Mouse (Mus musculus) embryonic facial prominence, embryonic 13.5 days (tissue): Measurements from ENCODE around the gene Bag5. TPM values are rescaled to one million over a fixed set of nuclear protein-coding genes. Genes with fewer than 3 reads are reported as not detected.

ENCODE experiments used
- ATAC-seq: fragments of 200-750 bp; cut with Nextera tagmentation; 2 replicates; pipeline ENCODE4 v1.8.0; 2017; ENCODE audit warnings: low read depth; ENCODE audit not compliant: insufficient number of reproducible peaks, insufficient read depth, low FRiP score, low TSS enrichment
- H3K27ac ChIP-seq: fragments of 300-500 bp; sonication (generic); 2 replicates; pipeline ENCODE4 v1.5.1; 2015; ENCODE audit warnings: moderate library complexity, mild to moderate bottlenecking, inconsistent platforms
- H3K27me3 ChIP-seq: fragments of 300-500 bp; sonication (generic); 2 replicates; pipeline ENCODE4 v1.6.1; 2015; ENCODE audit warnings: mild to moderate bottlenecking, inconsistent platforms
- H3K36me3 ChIP-seq: fragments of 300-500 bp; sonication (generic); 2 replicates; pipeline ENCODE4 v1.6.1; 2015; ENCODE audit warnings: mild to moderate bottlenecking, inconsistent platforms
- H3K4me1 ChIP-seq: fragments of 300-500 bp; sonication (generic); 2 replicates; pipeline ENCODE4 v1.6.1; 2015; ENCODE audit warnings: inconsistent platforms
- H3K4me2 ChIP-seq: fragments of 300-500 bp; sonication (generic); 2 replicates; pipeline ENCODE4 v1.6.1; 2015; ENCODE audit warnings: moderate library complexity, mild to moderate bottlenecking, inconsistent platforms
- H3K4me3 ChIP-seq: fragments of 300-500 bp; sonication (generic); 2 replicates; pipeline ENCODE4 v1.5.1; 2015; ENCODE audit warnings: mild to moderate bottlenecking, inconsistent platforms
- H3K9ac ChIP-seq: fragments of 300-500 bp; sonication (generic); 2 replicates; pipeline ENCODE4 v1.6.1; 2015; ENCODE audit warnings: mild to moderate bottlenecking, inconsistent platforms
- H3K9me3 ChIP-seq: fragments of 300-500 bp; sonication (generic); 2 replicates; pipeline ENCODE4 v1.6.1; 2016; ENCODE audit warnings: inconsistent platforms
- WGBS: fragments of 180-500 bp; shearing (Covaris S2); methylation state at CpG from one replicate; pipeline ENCODE4 v1.1.7; 2015; ENCODE audit warnings: mixed read lengths; 5-methylcytosine and 5-hydroxymethylcytosine counted together
- polyA plus RNA-seq: library from polyadenylated mRNA; unstranded; fragments of >200 nt; fragmentation: Nextera tagmentation; extraction: Ambion mirVana; gene quantifications from 2 replicates; pipeline ENCODE4 v1.2.1, GENCODE M21; 2015

The Bag5 gene
- polyA plus RNA-seq, result 64.5 and 67.3 TPM in 2 replicates

DNA sequence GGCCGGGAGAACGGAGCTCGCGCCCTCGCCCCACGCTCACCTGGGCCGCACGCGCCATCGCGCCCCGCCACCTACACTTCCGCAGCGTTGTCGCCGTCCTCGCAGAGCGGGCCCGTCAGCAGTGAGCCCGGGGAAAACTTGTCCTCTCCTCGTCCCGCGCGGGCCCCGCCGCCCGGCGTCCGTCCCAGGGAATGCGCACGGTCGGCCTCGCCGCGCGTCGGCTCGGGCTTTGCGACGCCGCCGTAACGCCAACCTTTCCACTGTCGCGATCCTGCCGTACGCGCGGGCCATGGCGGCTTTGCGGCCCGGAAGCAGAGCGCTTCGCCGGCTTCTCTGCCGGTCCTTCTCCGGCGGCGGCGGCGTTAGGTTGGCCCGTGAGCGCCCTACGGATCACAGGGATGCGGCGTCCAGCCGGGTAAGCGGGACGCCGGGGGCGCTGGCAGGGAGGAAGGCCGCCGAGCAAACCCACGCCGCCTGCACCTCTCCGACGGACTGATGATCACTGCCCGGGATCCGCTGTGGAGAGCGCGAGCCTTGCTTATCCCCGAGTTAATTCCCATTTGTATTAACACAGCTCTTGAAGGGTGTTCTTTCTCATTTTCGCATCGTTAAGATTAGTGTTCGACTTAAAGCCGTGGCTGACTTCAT, at the start of gene Bag5, which contains the start of gene Apopt1:
Gene Bag5 (minus strand): TSS at position 254 of the 648 bp plus-strand sequence.
Gene Apopt1 (plus strand): TSS at position 258 of the 648 bp plus-strand sequence.
- Histone ChIP-seq H3K27me3 (no peaks in the 10 kb centered on the region), H3K9me3 (no peaks in the 10 kb centered on the region), H3K27ac (peak within 1 kb of the TSS; percentile 80), H3K4me1 (peaks cover 19% of the 10 kb centered on the region), H3K4me2 (peak within 1 kb of the TSS; percentile 84), H3K9ac (peak within 1 kb of the TSS; percentile 98), H3K36me3 (peaks cover 41% of the 10 kb centered on the region), H3K4me3 (peak within 1 kb of the TSS; percentile 100)
- peak; percentile 92 for ATAC-seq
- under 1% methylated on average over 72 of the region's 86 CpGs for WGBS

DNA sequence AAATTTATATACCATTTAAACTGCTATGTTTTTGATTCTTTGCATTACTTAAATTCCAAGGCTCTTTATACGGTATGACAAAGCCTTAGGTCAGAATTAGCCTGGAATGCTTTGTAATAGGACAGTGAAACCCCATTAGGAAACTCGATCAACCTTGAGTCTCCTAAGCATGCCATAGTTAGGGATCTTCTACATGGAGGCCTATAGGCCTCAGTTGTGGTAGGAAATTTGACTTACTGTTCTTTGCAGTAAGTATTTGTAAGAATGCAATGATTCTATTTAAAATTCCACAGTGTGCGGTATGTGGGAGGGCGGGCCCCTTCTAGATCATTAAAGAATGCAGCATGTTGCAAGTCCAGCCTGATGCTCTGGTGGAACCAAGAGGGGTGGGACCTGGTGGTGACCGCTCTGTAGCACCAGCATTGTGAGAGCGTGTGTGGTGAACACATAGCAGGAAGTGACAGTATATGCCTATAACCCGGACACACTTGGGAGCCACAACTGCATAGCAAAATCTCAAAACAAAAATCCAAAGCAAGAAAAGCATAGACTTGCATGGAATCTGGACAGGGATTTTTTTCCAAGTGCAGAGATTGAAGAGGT, 47.4 kb upstream of the Bag5 start:
- Histone ChIP-seq H3K9me3 (no peaks in the 10 kb centered on the region), H3K9ac (peak overlapping the region; percentile 97), H3K27ac (no peak overlapping the region; the same call in 1 of the 2 replicates), H3K4me1 (peaks cover 32% of the 10 kb centered on the region), H3K4me3 (peak overlapping the region; percentile 94), H3K27me3 (no peaks in the 10 kb centered on the region), H3K36me3 (peaks cover 18% of the 10 kb centered on the region), H3K4me2 (peak overlapping the region; percentile 99)
- WGBS, result 52% methylated on average over 7 of the region's 7 CpGs
- no peak for ATAC-seq

DNA sequence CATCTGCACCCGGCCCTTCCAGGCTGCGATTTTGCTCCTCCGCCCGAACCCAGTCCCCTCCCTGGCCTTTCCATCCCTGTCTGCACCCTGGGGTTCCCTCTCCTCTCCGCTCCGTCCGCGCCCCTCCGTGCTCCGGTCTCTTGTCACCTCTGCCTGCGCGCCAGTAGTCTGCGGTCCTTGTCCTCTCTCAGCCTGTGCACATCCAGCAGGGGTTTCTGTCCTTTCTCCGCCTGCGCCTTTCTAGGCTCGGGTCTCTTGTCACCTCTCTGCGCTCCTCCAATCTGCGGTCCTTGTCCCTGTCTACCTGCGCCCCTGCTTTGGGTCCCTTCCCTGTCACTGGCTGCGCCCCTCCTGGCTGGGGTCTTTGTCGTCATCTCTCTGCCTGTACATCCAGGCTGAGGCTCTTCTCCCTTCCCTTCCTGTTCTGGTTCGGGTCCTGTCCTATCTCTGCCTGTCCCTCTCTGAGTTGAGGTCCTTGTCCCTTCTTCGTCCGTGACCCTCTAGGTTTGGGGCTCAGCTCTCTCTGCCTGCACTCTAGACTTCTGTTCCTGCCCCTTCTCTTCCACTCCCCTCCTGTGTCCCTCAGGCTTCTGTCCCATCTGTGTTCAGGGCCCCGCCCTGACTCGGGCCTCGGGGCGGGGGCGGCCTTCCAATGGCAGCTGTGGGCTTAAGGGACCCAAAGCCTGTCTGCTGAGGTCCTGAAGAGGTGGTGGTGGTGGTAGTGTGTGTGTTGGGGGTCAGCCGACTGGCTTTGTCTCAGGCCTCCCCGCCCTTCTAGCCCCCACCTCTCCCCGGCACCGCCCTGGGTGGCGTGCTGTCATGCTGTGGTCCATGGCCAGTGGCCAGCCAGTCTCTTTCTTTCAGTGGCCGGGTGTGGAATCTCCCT, 46.4 kb upstream of the Bag5 start:
- Histone ChIP-seq H3K9me3 (no peaks in the 10 kb centered on the region), H3K4me2 (peak overlapping the region; percentile 99), H3K4me1 (peaks cover 32% of the 10 kb centered on the region), H3K36me3 (peaks cover 18% of the 10 kb centered on the region), H3K27ac (peak overlapping the region; percentile 86), H3K27me3 (no peaks in the 10 kb centered on the region), H3K4me3 (peak overlapping the region; percentile 94), H3K9ac (peak overlapping the region; percentile 97)
- peak; percentile 15; the same call in 1 of the 2 replicates for ATAC-seq
- 2% methylated on average over 35 of the region's 35 CpGs for WGBS

DNA sequence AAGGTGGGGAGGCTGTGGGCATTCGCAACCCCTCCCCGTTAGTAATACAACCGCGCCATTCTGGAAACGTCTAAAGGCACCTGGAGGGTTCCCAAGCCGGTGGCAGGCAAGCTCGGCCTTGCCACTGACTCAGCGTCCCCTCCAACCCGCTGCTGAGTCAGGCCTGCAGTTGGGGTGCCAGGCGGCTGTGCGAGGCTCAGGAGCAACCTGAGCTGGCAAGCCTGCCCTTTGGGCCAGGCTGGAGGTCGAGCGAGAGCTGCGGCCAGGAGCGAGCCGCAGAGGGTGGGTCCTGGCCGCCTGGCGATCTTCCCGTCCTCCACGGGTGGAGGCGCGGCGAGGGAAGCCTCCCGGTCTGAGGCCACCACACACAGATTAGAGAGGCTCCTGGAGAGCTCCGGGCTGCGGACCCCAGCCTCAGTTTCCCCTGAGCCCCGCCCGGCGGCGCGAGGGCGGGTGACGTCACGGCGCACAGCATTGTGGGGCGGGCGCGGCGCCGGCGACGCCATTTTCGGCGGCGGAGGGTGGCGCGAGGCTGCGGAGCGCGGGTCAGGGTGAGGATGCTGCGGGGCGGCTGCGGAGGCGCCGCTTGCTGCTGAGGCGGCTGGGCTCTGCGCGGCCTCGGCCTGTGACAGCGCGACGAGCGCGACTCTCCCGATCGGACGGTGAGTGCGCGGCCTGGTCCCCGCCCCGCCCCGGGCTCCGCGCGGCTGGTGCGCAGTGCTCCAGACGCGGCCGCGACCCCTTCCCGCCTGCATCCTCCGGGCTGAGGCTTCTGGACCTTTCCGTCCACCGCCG, 45.5 kb upstream of the Bag5 start, which contains the start of gene Klc1:
Gene Klc1 (plus strand): TSS at position 469 of the 795 bp plus-strand sequence.
- peaks cover 32% of the 10 kb centered on the region for H3K4me1 ChIP-seq
- under 1% methylated on average over 84 of the region's 85 CpGs for WGBS
- H3K4me3 ChIP-seq, result peak within 1 kb of the TSS; percentile 94
- H3K9ac ChIP-seq, result peak within 1 kb of the TSS; percentile 97
- H3K27ac ChIP-seq, result peak within 1 kb of the TSS; percentile 86
- no peaks in the 10 kb centered on the region for H3K9me3 ChIP-seq
- peak within 1 kb of the TSS; percentile 99 for H3K4me2 ChIP-seq
- ATAC-seq, result peak; percentile 67
- no peaks in the 10 kb centered on the region for H3K27me3 ChIP-seq
- peaks cover 14% of the 10 kb centered on the region for H3K36me3 ChIP-seq

DNA sequence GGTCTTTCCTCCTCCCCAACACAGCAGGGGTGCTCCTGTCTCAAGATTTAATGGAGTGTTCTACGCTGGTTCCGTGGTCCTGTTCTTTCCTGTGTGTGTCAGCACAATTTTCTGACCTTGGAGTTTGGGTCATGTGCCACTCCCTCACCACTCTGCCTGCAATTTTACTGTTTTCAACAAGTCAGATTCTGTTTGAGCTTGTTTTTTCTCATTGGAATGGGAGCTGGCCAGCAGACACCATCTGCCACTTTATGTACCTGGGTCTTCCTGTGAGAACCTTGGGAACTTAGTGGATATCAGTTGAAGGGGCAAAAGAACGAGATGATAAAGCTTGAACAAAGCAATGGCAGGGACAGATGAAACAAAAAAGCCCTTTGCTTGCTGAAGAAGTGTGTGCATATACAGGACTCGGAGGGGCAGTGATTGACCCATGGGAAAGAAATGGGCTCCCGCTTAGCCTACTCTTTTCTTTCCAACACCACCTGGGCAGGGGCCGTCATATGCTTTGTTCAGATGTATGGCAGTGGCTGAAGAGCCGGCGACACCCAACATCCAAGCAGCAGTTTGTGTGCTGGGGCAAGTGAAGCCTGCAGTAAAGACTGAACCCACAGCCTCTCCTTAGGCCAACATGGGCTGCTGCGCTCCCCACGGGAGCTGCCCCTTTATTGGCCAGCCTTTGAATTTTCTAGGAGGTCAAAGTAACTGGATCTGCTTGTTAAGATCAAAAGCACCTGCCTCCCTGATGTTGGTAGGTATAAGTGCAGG, 44.7 kb upstream of the Bag5 start:
- peak overlapping the region; percentile 86; the same call in 1 of the 2 replicates for H3K27ac ChIP-seq
- WGBS, result 42% methylated on average over 10 of the region's 10 CpGs
- peak overlapping the region; percentile 97 for H3K9ac ChIP-seq
- H3K36me3 ChIP-seq, result peaks cover 5% of the 10 kb centered on the region; the same call in 1 of the 2 replicates
- peaks cover 32% of the 10 kb centered on the region for H3K4me1 ChIP-seq
- no peak for ATAC-seq
- H3K4me3 ChIP-seq, result peak overlapping the region; percentile 94
- no peaks in the 10 kb centered on the region for H3K9me3 ChIP-seq
- H3K4me2 ChIP-seq, result peak overlapping the region; percentile 99
- no peaks in the 10 kb centered on the region for H3K27me3 ChIP-seq

DNA sequence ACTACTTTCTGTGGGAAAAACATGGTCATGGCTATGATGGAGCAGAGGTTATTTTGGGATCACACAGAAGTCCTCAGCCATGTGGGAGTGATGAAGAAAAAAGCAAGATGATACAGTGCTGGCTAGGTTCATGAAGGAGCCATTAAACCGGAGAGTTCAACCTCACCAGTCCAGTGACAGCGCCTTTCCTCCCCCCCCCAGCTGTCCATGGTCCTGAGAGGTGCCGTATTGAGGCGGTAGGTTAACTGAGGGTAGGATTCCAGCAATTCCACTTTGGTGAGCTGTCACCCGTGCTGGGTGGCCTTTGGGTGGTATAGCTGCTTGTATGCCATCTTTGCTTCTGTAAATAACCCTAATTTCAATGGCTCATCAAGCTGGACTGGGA, 43.6 kb upstream of the Bag5 start:
- H3K27me3 ChIP-seq, result no peaks in the 10 kb centered on the region
- peaks cover 27% of the 10 kb centered on the region for H3K4me1 ChIP-seq
- 24% methylated on average over 5 of the region's 5 CpGs for WGBS
- H3K4me3 ChIP-seq, result no peak overlapping the region
- no peak overlapping the region for H3K4me2 ChIP-seq
- H3K9me3 ChIP-seq, result no peaks in the 10 kb centered on the region
- no peak overlapping the region for H3K27ac ChIP-seq
- no peak overlapping the region for H3K9ac ChIP-seq
- no peaks in the 10 kb centered on the region for H3K36me3 ChIP-seq
- no peak for ATAC-seq

DNA sequence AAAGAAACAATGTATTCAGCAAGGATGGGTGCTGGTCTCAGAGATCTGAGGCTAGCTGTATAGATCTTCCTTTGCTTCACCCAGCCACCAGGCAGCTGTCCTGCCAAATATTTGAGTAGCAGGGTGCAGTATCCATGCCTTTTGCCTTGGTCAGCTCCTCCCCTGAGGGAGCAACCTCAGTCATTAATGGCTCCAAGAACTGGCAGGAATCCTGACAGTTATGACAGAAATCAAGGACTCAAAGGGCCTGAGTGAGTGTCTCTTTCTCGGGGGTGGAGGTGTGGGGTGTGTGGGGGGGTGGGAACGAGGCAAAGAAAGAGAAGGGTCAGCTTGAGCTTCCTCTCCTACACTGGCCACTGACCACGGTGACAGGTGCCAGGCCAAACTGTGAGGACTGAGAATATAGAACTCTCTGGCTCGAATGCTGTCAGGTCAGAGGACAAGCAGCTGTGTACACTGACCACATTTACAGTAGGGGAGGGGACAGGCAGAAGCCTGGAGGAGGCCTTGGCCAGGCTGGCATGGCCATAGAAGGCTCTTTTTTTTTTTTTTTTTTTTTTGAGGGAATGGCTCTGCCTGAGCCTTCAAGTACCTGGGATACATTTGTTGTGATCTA, 43.1 kb upstream of the Bag5 start:
- ATAC-seq, result no peak
- 56% methylated on average over 4 of the region's 4 CpGs for WGBS
- H3K27me3 ChIP-seq, result no peaks in the 10 kb centered on the region
- no peak overlapping the region for H3K9ac ChIP-seq
- H3K4me2 ChIP-seq, result no peak overlapping the region
- H3K36me3 ChIP-seq, result no peaks in the 10 kb centered on the region
- H3K27ac ChIP-seq, result no peak overlapping the region
- H3K4me3 ChIP-seq, result no peak overlapping the region
- peaks cover 25% of the 10 kb centered on the region for H3K4me1 ChIP-seq
- H3K9me3 ChIP-seq, result no peaks in the 10 kb centered on the region

DNA sequence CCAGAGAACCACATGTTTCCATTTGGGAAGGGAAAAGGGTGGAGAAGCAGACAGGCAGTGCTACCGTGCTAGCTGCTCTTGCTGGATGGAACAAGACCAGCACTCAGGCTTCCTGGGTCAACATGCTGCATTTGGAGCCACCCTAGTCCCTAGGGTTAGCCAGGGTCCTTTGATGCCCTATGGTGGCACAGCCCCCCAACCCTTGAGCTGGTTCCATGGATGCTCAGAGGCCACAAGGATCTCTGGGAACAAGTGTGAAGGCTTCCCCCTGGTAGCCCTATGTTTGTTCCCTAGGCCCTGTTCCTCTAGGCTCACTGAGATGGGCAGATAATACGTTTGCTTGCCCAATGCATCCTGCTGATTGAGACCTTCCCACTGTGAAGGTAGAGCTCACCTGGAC, 42.2 kb upstream of the Bag5 start:
- H3K27ac ChIP-seq, result no peak overlapping the region
- H3K9ac ChIP-seq, result no peak overlapping the region
- H3K27me3 ChIP-seq, result no peaks in the 10 kb centered on the region
- no peak for ATAC-seq
- H3K4me1 ChIP-seq, result peaks cover 20% of the 10 kb centered on the region
- H3K36me3 ChIP-seq, result no peaks in the 10 kb centered on the region
- no peak overlapping the region for H3K4me3 ChIP-seq
- no peaks in the 10 kb centered on the region for H3K9me3 ChIP-seq
- 70% methylated on average over 2 of the region's 2 CpGs for WGBS
- H3K4me2 ChIP-seq, result no peak overlapping the region

DNA sequence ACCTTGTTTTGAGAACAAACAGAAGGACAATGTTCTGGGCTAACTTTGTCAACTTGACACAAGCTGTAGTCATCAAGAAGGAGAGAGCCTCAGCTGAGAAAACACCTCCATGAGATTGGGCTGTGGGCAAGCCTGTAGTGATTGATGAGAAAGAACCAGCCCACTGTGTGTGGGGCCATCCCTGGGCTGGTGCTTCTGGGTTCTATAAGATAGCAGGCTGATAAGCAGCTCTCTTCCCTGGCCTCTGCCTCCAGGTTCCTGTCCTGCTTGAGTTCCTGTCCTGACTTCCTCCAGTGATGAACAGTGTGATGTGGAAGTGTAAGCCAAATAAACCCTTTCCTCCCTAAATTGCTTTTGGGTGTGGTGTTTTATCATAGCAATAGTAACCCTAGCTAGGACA, 41.7 kb upstream of the Bag5 start:
- H3K9me3 ChIP-seq, result no peaks in the 10 kb centered on the region
- H3K4me2 ChIP-seq, result no peak overlapping the region
- no peak for ATAC-seq

DNA sequence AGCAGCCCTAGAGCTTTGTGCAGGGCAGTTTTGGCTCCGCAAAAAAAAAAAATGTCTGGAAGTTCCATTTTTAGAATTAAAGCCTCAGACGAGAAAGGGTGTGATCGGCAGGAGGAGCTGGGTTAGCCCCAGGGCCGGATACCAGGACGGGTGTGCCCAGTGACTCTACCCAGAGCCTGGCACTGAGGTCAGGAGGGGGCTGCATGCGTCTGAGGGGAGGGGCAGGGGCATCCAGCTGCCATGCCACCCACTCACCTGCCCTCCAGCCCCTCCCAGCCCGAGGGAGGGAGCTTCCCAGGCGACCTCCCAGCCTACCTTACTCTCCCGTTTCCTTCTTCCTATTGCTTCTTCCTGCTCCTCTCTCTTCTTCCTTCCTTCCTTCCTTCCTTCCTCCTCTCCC, 40.3 kb upstream of the Bag5 start:
- no peak for ATAC-seq
- no peaks in the 10 kb centered on the region for H3K27me3 ChIP-seq
- WGBS, result 52% methylated on average over 9 of the region's 9 CpGs
- no peaks in the 10 kb centered on the region for H3K9me3 ChIP-seq
- H3K4me3 ChIP-seq, result no peak overlapping the region
- H3K9ac ChIP-seq, result no peak overlapping the region
- H3K27ac ChIP-seq, result no peak overlapping the region
- H3K4me2 ChIP-seq, result no peak overlapping the region
- no peaks in the 10 kb centered on the region for H3K36me3 ChIP-seq
- peaks cover 12% of the 10 kb centered on the region for H3K4me1 ChIP-seq

More for the DNA sequence above, 41.7 kb upstream of the Bag5 start:
- H3K27ac ChIP-seq, result no peak overlapping the region
- H3K4me3 ChIP-seq, result no peak overlapping the region
- no peak overlapping the region for H3K9ac ChIP-seq
- peaks cover 17% of the 10 kb centered on the region for H3K4me1 ChIP-seq
- H3K27me3 ChIP-seq, result no peaks in the 10 kb centered on the region
- H3K36me3 ChIP-seq, result no peaks in the 10 kb centered on the region
